Mouse (Mus musculus) kidney, embryonic 15.5 days (tissue): ENCODE results near the gene Ptpn14. TPM values are rescaled to one million over a fixed set of nuclear protein-coding genes. Genes with fewer than 3 reads are reported as not detected.
A peak's percentile ranks its signal among the peaks of the same experiment; 100 is the strongest.

ENCODE experiments used
- ATAC-seq: fragments of 200-750 bp; cut with Nextera tagmentation; replicated peaks from 2 replicates; pipeline ENCODE4 v1.8.0; 2017; ENCODE audit warnings: moderate TSS enrichment; ENCODE audit not compliant: low FRiP score
- H3K27ac ChIP-seq: fragments of 300-500 bp; sonication (generic); 2 replicates; pipeline ENCODE4 v1.5.1; 2015; ENCODE audit warnings: mild to moderate bottlenecking, inconsistent platforms
- H3K27me3 ChIP-seq: fragments of 300-500 bp; sonication (generic); 2 replicates; pipeline ENCODE4 v1.6.1; 2015; ENCODE audit warnings: inconsistent platforms
- H3K36me3 ChIP-seq: fragments of 300-500 bp; sonication (generic); 2 replicates; pipeline ENCODE4 v1.6.1; 2015; ENCODE audit warnings: inconsistent platforms
- H3K4me1 ChIP-seq: fragments of 300-500 bp; sonication (generic); 2 replicates; pipeline ENCODE4 v1.6.1; 2015; ENCODE audit warnings: inconsistent platforms
- H3K4me2 ChIP-seq: fragments of 300-500 bp; sonication (generic); 2 replicates; pipeline ENCODE4 v1.6.1; 2015; ENCODE audit warnings: moderate library complexity, mild to moderate bottlenecking, inconsistent platforms
- H3K4me3 ChIP-seq: fragments of 300-500 bp; sonication (generic); replicated peaks from 2 replicates; pipeline ENCODE4 v1.5.1; 2015; ENCODE audit warnings: mild to moderate bottlenecking, inconsistent platforms
- H3K9ac ChIP-seq: fragments of 300-500 bp; sonication (generic); 2 replicates; pipeline ENCODE4 v1.6.1; 2015; ENCODE audit warnings: mild to moderate bottlenecking, inconsistent platforms
- H3K9me3 ChIP-seq: fragments of 300-500 bp; sonication (generic); replicated peaks from 2 replicates; pipeline ENCODE4 v1.6.1; 2016; ENCODE audit warnings: inconsistent platforms
- WGBS: fragments of 180-500 bp; shearing (Covaris S2); methylation state at CpG from one replicate; pipeline ENCODE4 v1.1.7; 2015; ENCODE audit warnings: mixed read lengths; 5-methylcytosine and 5-hydroxymethylcytosine counted together
- polyA plus RNA-seq: library from polyadenylated mRNA; unstranded; fragments of >200 nt; fragmentation: Nextera tagmentation; extraction: Ambion mirVana; gene quantifications from 2 replicates; pipeline ENCODE4 v1.2.1, GENCODE M21; 2015

The Ptpn14 gene
- polyA plus RNA-seq, 1 experiment from 2014 or later: 17.3 TPM

GRCm38 (mm10) chr1:189779226-189779625, 51.2 kb downstream of the Ptpn14 start:
- ATAC-seq: no peak
- H3K9me3 ChIP-seq: no peaks in the 10 kb centered on the region
- no peak overlapping the region for H3K4me2 ChIP-seq
- no peaks in the 10 kb centered on the region for H3K27me3 ChIP-seq
- no peak overlapping the region for H3K9ac ChIP-seq
- no peak overlapping the region for H3K4me3 ChIP-seq
- H3K36me3 ChIP-seq: no peaks in the 10 kb centered on the region
- peak overlapping the region; percentile 73 for H3K27ac ChIP-seq
- WGBS: 38% methylated on average over 3 of the region's 3 CpGs
- H3K4me1 ChIP-seq: peaks cover 96% of the 10 kb centered on the region

- H3K27ac ChIP-seq: 0 out of 2 replicates have a peak overlapping the region, but pooled peaks have one; percentile 5
- no peaks in the 10 kb centered on the region for H3K36me3 ChIP-seq
- no peaks in the 10 kb centered on the region for H3K9me3 ChIP-seq
- no peak overlapping the region for H3K9ac ChIP-seq
- H3K27me3 ChIP-seq: no peaks in the 10 kb centered on the region
- no peak overlapping the region for H3K4me3 ChIP-seq
- ATAC-seq: no peak
- H3K4me1 ChIP-seq: peaks cover 98% of the 10 kb centered on the region
- H3K4me2 ChIP-seq: no peak overlapping the region
- 50% methylated on average over 10 of the region's 10 CpGs for whole genome bisulfite sequencing
These were observed 53.8 kb downstream of the Ptpn14 start for GRCm38 (mm10) chr1:189781721-189782345.

GRCm38 (mm10) chr1:189782709-189783108, 54.6 kb downstream of the Ptpn14 start:
- Histone ChIP-seq H3K27ac (peak overlapping the region; percentile 49), H3K4me3 (no peak overlapping the region), H3K9me3 (no peaks in the 10 kb centered on the region), H3K4me1 (peaks cover 98% of the 10 kb centered on the region), H3K36me3 (no peaks in the 10 kb centered on the region), H3K27me3 (no peaks in the 10 kb centered on the region), H3K4me2 (no peak overlapping the region), H3K9ac (no peak overlapping the region)
- ATAC-seq: no peak
- WGBS: 55% methylated on average over 6 of the region's 6 CpGs

GRCm38 (mm10) chr1:189784503-189784902, 56.4 kb downstream of the Ptpn14 start:
- Histone ChIP-seq H3K36me3 (peaks cover 5% of the 10 kb centered on the region; the same call in 1 of the 2 replicates), H3K27me3 (no peaks in the 10 kb centered on the region), H3K4me2 (no peak overlapping the region), H3K9ac (no peak overlapping the region), H3K4me3 (no peak overlapping the region), H3K9me3 (no peaks in the 10 kb centered on the region), H3K27ac (peak overlapping the region; percentile 57), H3K4me1 (peaks cover 98% of the 10 kb centered on the region)
- WGBS: 53% methylated on average over 7 of the region's 7 CpGs
- no peak for ATAC-seq

GRCm38 (mm10) chr1:189786707-189787485, 58.8 kb downstream of the Ptpn14 start:
- peak overlapping the region; percentile 10; the same call in 1 of the 2 replicates for H3K4me2 ChIP-seq
- H3K4me1 ChIP-seq: peaks cover 97% of the 10 kb centered on the region
- no peak overlapping the region for H3K4me3 ChIP-seq
- H3K27ac ChIP-seq: peak overlapping the region; percentile 89
- H3K9me3 ChIP-seq: no peaks in the 10 kb centered on the region
- H3K36me3 ChIP-seq: peaks cover 5% of the 10 kb centered on the region; the same call in 1 of the 2 replicates
- WGBS: 54% methylated on average over 26 of the region's 26 CpGs
- no peaks in the 10 kb centered on the region for H3K27me3 ChIP-seq
- no peak overlapping the region for H3K9ac ChIP-seq
- no peak for ATAC-seq

GRCm38 (mm10) chr1:189789545-189789944, 61.5 kb downstream of the Ptpn14 start:
- ATAC-seq: no peak
- Histone ChIP-seq H3K9me3 (no peaks in the 10 kb centered on the region), H3K4me1 (peaks cover 95% of the 10 kb centered on the region), H3K27ac (peak overlapping the region; percentile 88), H3K4me2 (no peak overlapping the region), H3K4me3 (no peak overlapping the region), H3K27me3 (no peaks in the 10 kb centered on the region), H3K36me3 (peaks cover 9% of the 10 kb centered on the region; the same call in 1 of the 2 replicates), H3K9ac (no peak overlapping the region)
- 59% methylated on average over 6 of the region's 6 CpGs for WGBS

- Histone ChIP-seq H3K4me1 (peaks cover 91% of the 10 kb centered on the region), H3K27me3 (no peaks in the 10 kb centered on the region), H3K9ac (no peak overlapping the region), H3K4me3 (no peak overlapping the region), H3K4me2 (no peak overlapping the region), H3K36me3 (peaks cover 9% of the 10 kb centered on the region; the same call in 1 of the 2 replicates), H3K27ac (peak overlapping the region; percentile 88), H3K9me3 (no peaks in the 10 kb centered on the region)
- ATAC-seq: peak; percentile 45; the same call in 1 of the 2 replicates
- WGBS: 18% methylated on average over 7 of the region's 7 CpGs
These were observed 62.6 kb downstream of the Ptpn14 start for GRCm38 (mm10) chr1:189790666-189791065.

GRCm38 (mm10) chr1:189791534-189792217, 63.6 kb downstream of the Ptpn14 start:
- Histone ChIP-seq H3K27ac (peak overlapping the region; percentile 88), H3K9me3 (no peaks in the 10 kb centered on the region), H3K36me3 (peaks cover 9% of the 10 kb centered on the region; the same call in 1 of the 2 replicates), H3K4me2 (0 out of 2 replicates have a peak overlapping the region, but pooled peaks have one; percentile 6), H3K4me3 (no peak overlapping the region), H3K4me1 (peaks cover 88% of the 10 kb centered on the region), H3K9ac (no peak overlapping the region), H3K27me3 (no peaks in the 10 kb centered on the region)
- peak; percentile 49 for ATAC-seq
- 48% methylated on average over 10 of the region's 10 CpGs for WGBS

- Histone ChIP-seq H3K36me3 (peaks cover 9% of the 10 kb centered on the region; the same call in 1 of the 2 replicates), H3K4me2 (no peak overlapping the region), H3K27ac (peak overlapping the region; percentile 88), H3K27me3 (no peaks in the 10 kb centered on the region), H3K4me3 (no peak overlapping the region), H3K9ac (no peak overlapping the region), H3K4me1 (peaks cover 79% of the 10 kb centered on the region), H3K9me3 (no peaks in the 10 kb centered on the region)
- 25% methylated on average over 14 of the region's 14 CpGs for WGBS
- ATAC-seq: no peak
These were observed 64.6 kb downstream of the Ptpn14 start for GRCm38 (mm10) chr1:189792560-189793195.

GRCm38 (mm10) chr1:189798949-189799348, 70.9 kb downstream of the Ptpn14 start:
- no peak for ATAC-seq

GRCm38 (mm10) chr1:189800211-189800961, 72.3 kb downstream of the Ptpn14 start:
- no peak for ATAC-seq
- Histone ChIP-seq H3K4me2 (no peak overlapping the region), H3K27me3 (no peaks in the 10 kb centered on the region), H3K9ac (no peak overlapping the region), H3K27ac (no peak overlapping the region), H3K4me1 (peaks cover 25% of the 10 kb centered on the region), H3K36me3 (peaks cover 53% of the 10 kb centered on the region), H3K9me3 (no peaks in the 10 kb centered on the region), H3K4me3 (no peak overlapping the region)
- WGBS: 79% methylated on average over 13 of the region's 13 CpGs

More at GRCm38 (mm10) chr1:189798949-189799348, 70.9 kb downstream of the Ptpn14 start:
- Histone ChIP-seq H3K27me3 (no peaks in the 10 kb centered on the region), H3K4me1 (peaks cover 37% of the 10 kb centered on the region), H3K4me3 (no peak overlapping the region), H3K36me3 (peaks cover 53% of the 10 kb centered on the region), H3K9me3 (no peaks in the 10 kb centered on the region), H3K27ac (no peak overlapping the region), H3K4me2 (no peak overlapping the region), H3K9ac (no peak overlapping the region)
- 65% methylated on average over 15 of the region's 15 CpGs for WGBS
